Mouse (Mus musculus) left cerebral cortex, postnatal 4 days (tissue): ENCODE data around the gene Ehd2. TPM values are rescaled to one million over a fixed set of nuclear protein-coding genes. Genes with fewer than 3 reads are reported as not detected.

Experiments
- DNase-seq: peaks from one replicate; pipeline ENCODE4 v3.0.0-alpha.2; 2022
- intact Hi-C: fragments of 180-260 bp; cut with DNase I; formaldehyde crosslinking; loops from one replicate; pipeline ENCODE4 v1.15.1; 2025
- total RNA-seq, 2 experiments: library from RNA; stranded (reverse); gene quantifications; 2 replicates each; pipeline ENCODE4 v1.2.3; 2021

The Ehd2 gene
- total RNA-seq, 2 experiments from 2014 or later = 6.2 to 6.7 TPM

- intact Hi-C loops = no loop called here
- DNase-seq = peak; percentile 24
Observed at GRCm38 (mm10) chr7:15914252-15914651, 53.1 kb downstream of the Ehd2 start.

- intact Hi-C loops = no loop called here
- peak; percentile 81 for DNase-seq
Observed at GRCm38 (mm10) chr7:15912183-15912582, 55.2 kb downstream of the Ehd2 start.

- DNase-seq = no peak
- intact Hi-C loops = no loop called here
Observed at GRCm38 (mm10) chr7:15910521-15910920, 56.8 kb downstream of the Ehd2 start.

- DNase-seq = no peak
- intact Hi-C loops = no loop called here
Observed at GRCm38 (mm10) chr7:15907971-15908590, 59.3 kb downstream of the Ehd2 start.

- no peak for DNase-seq
- intact Hi-C loops = no loop called here
Observed at GRCm38 (mm10) chr7:15906602-15907001, 60.8 kb downstream of the Ehd2 start.

- intact Hi-C loops = no loop called here
- no peak for DNase-seq
Observed at GRCm38 (mm10) chr7:15905861-15906260, 61.5 kb downstream of the Ehd2 start.

- intact Hi-C loops = no loop called here
- DNase-seq = no peak
Observed at GRCm38 (mm10) chr7:15901366-15902048, 65.9 kb downstream of the Ehd2 start.

Other genes starting within 250 kb of the Ehd2 start
- gene Obox5, start 217.4 kb downstream of the Ehd2 start, total RNA-seq = not detected
- gene Obox6, start 127.9 kb downstream of the Ehd2 start, total RNA-seq = not detected
- not detected for gene Crx, start 87.6 kb downstream of the Ehd2 start, total RNA-seq
- not detected for gene Crxos, start 85.0 kb downstream of the Ehd2 start, total RNA-seq
- 1,000 to 10,000 TPM; 1,074 to 1,076 TPM for gene Selenow, start 45.2 kb downstream of the Ehd2 start, total RNA-seq
- gene Nop53, start 21.5 kb downstream of the Ehd2 start, total RNA-seq = 100 to 1,000 TPM; 110 to 112 TPM
- 10 to 100 TPM; 25.3 to 25.8 TPM for gene Bicra, start 80.4 kb upstream of the Ehd2 start, total RNA-seq
- under 1 TPM; 0.38 to 0.58 TPM for gene Zfp541, start 94.2 kb upstream of the Ehd2 start, total RNA-seq
- 100 to 1,000 TPM; 141 to 157 TPM for gene Napa, start 130.9 kb upstream of the Ehd2 start, total RNA-seq
- gene Kptn, start 152.3 kb upstream of the Ehd2 start, total RNA-seq = 10 to 100 TPM; 38.0 to 43.2 TPM
- 100 to 1,000 TPM; 106 to 117 TPM for gene Slc8a2, start 162.3 kb upstream of the Ehd2 start, total RNA-seq
- gene Meis3, start 207.5 kb upstream of the Ehd2 start, total RNA-seq = 10 to 100 TPM; 70.6 to 74.8 TPM